Mouse (Mus musculus) cerebellum, adult 11 months (tissue): ENCODE measurements around the gene Olfr285.

Experiments used
- DNase-seq: peaks from one replicate; pipeline ENCODE4 v3.0.0; 2022

Gene Olfr285

DNA sequence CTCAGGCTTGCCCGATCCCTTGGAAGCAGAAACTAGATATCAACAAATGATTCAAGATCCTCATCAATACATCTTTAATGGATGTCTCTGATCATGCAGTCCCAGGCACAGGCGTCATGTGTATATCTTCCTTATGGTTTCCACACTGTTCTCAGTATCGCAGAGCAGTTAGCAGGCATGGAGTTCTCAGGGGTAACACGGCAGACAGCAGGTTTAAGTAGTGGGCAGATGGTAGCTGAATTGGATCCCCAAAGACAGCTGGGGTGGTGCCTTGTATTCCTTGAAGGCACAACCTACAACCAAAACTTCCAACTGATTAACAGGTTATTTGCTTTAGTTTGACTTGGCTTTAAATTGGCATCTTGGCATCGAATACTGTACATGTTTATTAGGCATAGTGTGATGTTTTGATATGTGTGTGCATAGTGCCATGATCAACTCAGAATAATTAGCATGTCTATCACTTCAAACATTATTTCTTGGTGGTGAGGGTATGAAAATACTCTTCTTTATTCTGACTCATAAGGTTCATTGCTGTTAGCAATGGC lies at the start of gene Olfr285:
TSS of gene Olfr285 (minus strand) at position 177 of the 548 bp plus-strand sequence.
- no peak for DNase-seq

DNA sequence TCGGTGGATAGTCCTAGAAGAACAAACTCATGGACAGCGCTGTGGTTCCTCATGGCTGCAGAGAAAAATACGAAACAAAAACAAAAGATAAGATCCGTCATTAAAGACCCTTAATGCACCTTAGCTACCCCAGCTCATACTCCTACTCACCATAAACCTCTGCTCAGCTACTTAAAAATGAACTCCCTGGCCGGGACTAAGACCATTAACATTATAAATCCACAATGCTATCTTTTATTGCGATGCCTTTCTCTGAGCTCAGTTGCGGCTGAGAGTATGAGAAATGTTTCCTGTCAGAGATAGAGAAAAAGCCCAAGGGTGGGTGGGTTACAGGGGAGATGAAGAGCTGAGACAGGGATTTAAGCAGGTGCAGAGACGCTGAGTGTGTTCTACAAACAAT lies 23.7 kb upstream of the Olfr285 start, which contains the start of gene Olfr284:
TSS of gene Olfr284 (minus strand) at position 101 of the 400 bp plus-strand sequence.
- DNase-seq: no peak

DNA sequence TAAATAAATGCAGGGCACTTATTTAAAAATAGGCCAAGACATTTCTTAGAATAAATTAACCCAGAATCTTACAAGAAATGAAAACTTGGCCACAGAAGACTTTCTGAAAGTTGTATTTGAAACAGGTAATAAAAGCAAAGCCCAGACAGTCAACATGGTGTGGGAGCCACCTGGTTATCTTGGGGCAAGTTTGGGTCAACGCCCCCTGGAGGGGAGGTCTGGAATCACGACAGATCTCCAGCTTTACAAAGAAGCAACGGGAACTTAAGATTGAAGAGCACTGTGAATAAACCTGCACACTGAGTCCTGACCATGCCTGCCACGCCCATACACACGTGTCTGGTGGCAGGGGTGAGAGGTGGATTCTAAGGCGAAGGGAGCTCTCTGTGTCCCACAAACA lies 1.4 kb downstream of the Olfr285 start:
- no peak for DNase-seq

DNA sequence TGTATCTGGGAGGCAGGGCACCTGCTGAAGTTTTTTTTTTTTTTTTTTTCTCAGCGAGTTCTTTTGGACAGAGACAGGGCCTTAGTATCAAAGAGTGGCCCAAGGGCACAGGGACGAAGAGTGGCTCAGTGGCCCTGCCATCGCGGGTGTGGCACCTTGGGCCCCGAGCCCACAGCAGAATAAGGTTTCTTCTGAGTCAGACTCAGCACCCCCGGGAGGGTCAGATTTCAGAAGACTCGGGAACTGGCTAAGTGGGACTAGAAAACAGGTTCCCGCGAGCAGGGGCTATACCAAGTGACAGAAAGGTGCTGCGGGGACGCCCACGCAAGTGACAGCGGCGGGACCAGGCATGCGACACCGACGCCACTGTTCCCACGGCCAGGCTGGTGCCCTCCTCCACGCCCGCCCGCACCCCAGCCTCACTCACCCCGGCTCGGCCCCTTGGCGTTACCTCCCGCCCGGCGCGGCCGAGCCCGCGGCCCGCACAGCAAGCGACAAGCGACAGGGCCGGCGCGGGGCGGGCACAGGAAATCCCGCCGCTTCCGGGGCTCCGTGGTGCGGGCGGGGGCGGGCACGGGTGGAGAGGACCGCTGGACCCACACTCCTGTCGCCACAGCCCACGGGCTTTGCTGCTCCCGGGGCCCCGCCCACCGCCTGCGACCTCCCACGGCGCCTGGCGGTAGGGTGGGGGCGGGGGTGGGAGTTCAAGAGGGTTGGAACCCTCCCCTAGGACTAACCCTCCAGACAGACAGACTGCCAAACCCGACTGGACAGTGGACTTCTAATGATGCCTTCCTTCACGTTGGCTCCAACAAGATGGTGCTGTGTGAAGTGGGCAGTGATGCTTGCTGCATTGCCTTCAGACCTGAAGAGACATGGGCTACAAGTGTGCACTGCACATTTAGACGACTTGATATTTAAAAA lies 21.3 kb downstream of the Olfr285 start, which contains the start of gene Zfp641:
TSS of gene Zfp641 (minus strand) at position 534 of the 924 bp plus-strand sequence.
- peak; percentile 48 for DNase-seq

DNA sequence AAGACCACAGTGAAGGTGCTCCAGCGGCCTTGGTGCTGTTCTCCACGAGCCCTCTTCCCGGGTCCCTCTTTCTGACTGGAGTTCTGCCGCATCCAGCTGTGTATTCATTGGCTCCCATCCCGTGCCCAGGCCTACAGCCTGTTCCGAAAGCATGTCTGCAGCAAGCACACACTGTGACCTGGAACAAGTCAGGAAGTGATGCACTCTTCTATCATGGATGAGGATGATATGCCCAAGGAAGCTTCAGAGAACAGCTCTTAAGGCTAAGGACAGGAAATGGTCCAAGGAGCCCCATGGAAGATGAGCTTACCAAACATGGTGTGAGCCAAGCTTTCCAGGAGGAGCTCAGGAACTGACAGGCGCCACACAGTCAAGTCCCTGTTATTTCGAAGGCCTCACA lies 23.5 kb downstream of the Olfr285 start:
- DNase-seq: no peak

DNA sequence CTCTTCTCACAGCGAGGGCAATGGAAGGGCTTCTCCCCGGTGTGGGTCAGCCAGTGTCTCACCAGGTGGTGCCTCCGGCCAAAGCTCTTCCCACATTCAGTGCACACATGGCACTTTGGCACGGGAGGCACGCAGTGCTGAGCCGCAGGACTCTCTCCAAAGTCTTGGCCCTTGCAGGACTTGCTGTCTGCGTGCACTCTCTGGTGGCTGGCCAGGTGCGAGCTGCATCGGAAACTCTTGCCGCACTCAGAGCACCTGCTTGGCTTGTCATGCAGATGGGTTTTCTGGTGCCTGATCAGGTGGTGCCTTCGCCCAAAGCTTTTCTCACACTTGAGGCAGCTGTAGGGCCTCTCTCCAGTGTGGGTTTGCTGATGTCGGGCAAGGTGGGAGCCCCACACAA lies 28.6 kb downstream of the Olfr285 start:
- DNase-seq: peak; percentile 20

DNA sequence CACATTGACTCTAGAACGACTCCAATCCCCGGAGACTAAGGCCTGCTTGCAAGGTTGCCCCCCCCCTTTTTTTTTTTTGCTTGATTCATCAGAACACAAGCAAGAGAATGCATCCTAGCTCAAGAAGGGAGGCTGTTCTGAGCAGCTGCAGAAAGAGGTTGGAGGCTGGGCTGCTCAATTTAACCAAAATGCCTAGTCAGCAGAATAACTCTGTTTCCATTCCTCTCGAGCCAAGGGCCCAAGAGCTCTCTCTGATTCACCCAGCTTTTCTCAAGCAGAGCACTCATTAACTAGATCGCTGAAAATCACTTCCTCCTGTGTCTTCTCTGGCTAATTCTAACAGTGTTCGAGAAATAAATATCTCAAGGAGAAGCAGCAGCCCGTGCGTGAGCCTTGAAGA lies 30.7 kb downstream of the Olfr285 start:
- DNase-seq: no peak
